Mouse (Mus musculus): ENCODE data around the gene Ccr4.

The Ccr4 gene

GRCm38 (mm10) chr9:114504816-114505215 lies at the start of gene Ccr4:
Gene Ccr4, minus strand, starts transcription at chr9:114504916.
- no peak for DNase-seq (ENCODE audit: low spot score in 2 of 2)

- no peak for DNase-seq (ENCODE audit: low spot score in 2 of 2)
These were observed 49.1 kb upstream of the Ccr4 start for GRCm38 (mm10) chr9:114553828-114554227.

- no peak for DNase-seq (ENCODE audit: low spot score in 2 of 2)
These were observed 45.3 kb upstream of the Ccr4 start for GRCm38 (mm10) chr9:114550033-114550432.

- DNase-seq (ENCODE audit: low spot score in 2 of 2): no peak
These were observed 44.4 kb upstream of the Ccr4 start for GRCm38 (mm10) chr9:114549117-114549516.

- no peak for DNase-seq (ENCODE audit: low spot score in 2 of 2)
These were observed 43.8 kb upstream of the Ccr4 start for GRCm38 (mm10) chr9:114548496-114548895.

GRCm38 (mm10) chr9:114547643-114548077 lies 42.9 kb upstream of the Ccr4 start:
- no peak for DNase-seq (ENCODE audit: low spot score in 2 of 2)

GRCm38 (mm10) chr9:114546765-114547164 lies 42.0 kb upstream of the Ccr4 start:
- no peak for DNase-seq (ENCODE audit: low spot score in 2 of 2)

- no peak for DNase-seq (ENCODE audit: low spot score in 2 of 2)
These were observed 40.2 kb upstream of the Ccr4 start for GRCm38 (mm10) chr9:114544754-114545393.

GRCm38 (mm10) chr9:114543882-114544753 lies 39.4 kb upstream of the Ccr4 start:
- no peak for DNase-seq (ENCODE audit: low spot score in 2 of 2)

- peak in 1 of 2 experiments; percentile 49 for DNase-seq (ENCODE audit: low spot score in 2 of 2)
These were observed 36.6 kb upstream of the Ccr4 start for GRCm38 (mm10) chr9:114541279-114541741.

- no peak for DNase-seq (ENCODE audit: low spot score in 2 of 2)
These were observed 34.4 kb upstream of the Ccr4 start for GRCm38 (mm10) chr9:114538996-114539563.

- DNase-seq (ENCODE audit: low spot score in 2 of 2): peak in 1 of 2 experiments; percentile 24
These were observed 31.9 kb upstream of the Ccr4 start for GRCm38 (mm10) chr9:114536628-114537027.

- DNase-seq (ENCODE audit: low spot score in 2 of 2): no peak
These were observed 30.2 kb upstream of the Ccr4 start for GRCm38 (mm10) chr9:114534747-114535517.

- DNase-seq (ENCODE audit: low spot score in 2 of 2): no peak
These were observed 29.1 kb upstream of the Ccr4 start for GRCm38 (mm10) chr9:114533848-114534247.

GRCm38 (mm10) chr9:114531276-114531675 lies 26.6 kb upstream of the Ccr4 start:
- DNase-seq (ENCODE audit: low spot score in 2 of 2): no peak

- DNase-seq (ENCODE audit: low spot score in 2 of 2): no peak
These were observed 23.9 kb upstream of the Ccr4 start for GRCm38 (mm10) chr9:114528680-114529048.

- DNase-seq (ENCODE audit: low spot score in 2 of 2): no peak
These were observed 23.4 kb upstream of the Ccr4 start for GRCm38 (mm10) chr9:114527992-114528679.

- DNase-seq (ENCODE audit: low spot score in 2 of 2): peak; percentile 52 to 56
These were observed 22.4 kb upstream of the Ccr4 start for GRCm38 (mm10) chr9:114527085-114527484.

GRCm38 (mm10) chr9:114526581-114526980 lies 21.9 kb upstream of the Ccr4 start:
- DNase-seq (ENCODE audit: low spot score in 2 of 2): no peak

GRCm38 (mm10) chr9:114525891-114526290 lies 21.2 kb upstream of the Ccr4 start:
- no peak for DNase-seq (ENCODE audit: low spot score in 2 of 2)

GRCm38 (mm10) chr9:114525073-114525633 lies 20.4 kb upstream of the Ccr4 start:
- no peak for DNase-seq (ENCODE audit: low spot score in 2 of 2)

Measured in urinary bladder, adult 18-20 months (tissue).